8 mouse cellular contexts compared by ENCODE assay signal in genomic region chr7:34653731-34654440, GRCm38 (mm10). TPM values are rescaled to one million over a fixed set of nuclear protein-coding genes. Genes with fewer than 3 reads are reported as not detected.
DNase-seq lines count a peak whose midpoint lies in the region; ATAC-seq and TF ChIP-seq lines count a peak whose summit lies in the region.

No protein-coding gene starts in this region.

- WGBS in heart, embryonic 15.5 days: under 1% methylated on average over 54 of the region's 64 CpGs
- WGBS in limb, embryonic 12.5 days: under 1% methylated on average over 53 of the region's 64 CpGs
- WGBS in midbrain, postnatal 0 days: under 1% methylated on average over 41 of the region's 64 CpGs

- H3K27me3 ChIP-seq in C2C12 (ENCODE audit: control insufficient read depth, insufficient read depth, insufficient read length): no peaks in the 10 kb centered on the region
- H3K27me3 ChIP-seq in heart, embryonic 15.5 days: peaks cover 26% of the 10 kb centered on the region
- H3K27me3 ChIP-seq in limb, embryonic 12.5 days: no peaks in the 10 kb centered on the region
- H3K27me3 ChIP-seq in midbrain, postnatal 0 days (ENCODE audit: insufficient read depth, low read length): no peaks in the 10 kb centered on the region

- peak overlapping the region; percentile 99 for H3K4me2 ChIP-seq in heart, embryonic 15.5 days
- H3K4me2 ChIP-seq in limb, embryonic 12.5 days: peak overlapping the region; percentile 88
- peak overlapping the region; percentile 76 for H3K4me2 ChIP-seq in midbrain, postnatal 0 days (ENCODE audit: low read depth, low read length, poor library complexity, severe bottlenecking)

- H3K79me2 ChIP-seq in C2C12 (ENCODE audit: control insufficient read depth, insufficient read depth): no peaks in the 10 kb centered on the region

- ATAC-seq in heart, embryonic 15.5 days (replicated peaks; ENCODE audit: insufficient number of reproducible peaks, insufficient read depth, low FRiP score, low read depth): peak; percentile 33
- peak; percentile 58 for ATAC-seq in limb, embryonic 12.5 days (ENCODE audit: insufficient number of reproducible peaks, insufficient read depth, low FRiP score, low TSS enrichment, low read depth)
- ATAC-seq in midbrain, postnatal 0 days (ENCODE audit: low FRiP score): peak; percentile 32; the same call in 1 of the 2 replicates

- peaks cover 16% of the 10 kb centered on the region for H3K4me1 ChIP-seq in heart, embryonic 15.5 days (replicated peaks)
- H3K4me1 ChIP-seq in limb, embryonic 12.5 days (replicated peaks): peaks cover 25% of the 10 kb centered on the region
- no peaks in the 10 kb centered on the region for H3K4me1 ChIP-seq in midbrain, postnatal 0 days (ENCODE audit: insufficient read depth, low read length)

- no peaks in the 10 kb centered on the region for H3K9me3 ChIP-seq in heart, embryonic 15.5 days (replicated peaks)
- H3K9me3 ChIP-seq in limb, embryonic 12.5 days: no peaks in the 10 kb centered on the region
- no peaks in the 10 kb centered on the region for H3K9me3 ChIP-seq in midbrain, postnatal 0 days (ENCODE audit: low read length)

- no peaks in the 10 kb centered on the region for H3K36me3 ChIP-seq in C2C12 (ENCODE audit: control insufficient read depth, insufficient read depth)
- H3K36me3 ChIP-seq in heart, embryonic 15.5 days: peaks cover 2% of the 10 kb centered on the region; the same call in 1 of the 2 replicates
- H3K36me3 ChIP-seq in limb, embryonic 12.5 days: peaks cover 21% of the 10 kb centered on the region
- peaks cover 2% of the 10 kb centered on the region; the same call in 1 of the 2 replicates for H3K36me3 ChIP-seq in midbrain, postnatal 0 days (ENCODE audit: insufficient read depth, low read length)

- peak; percentile 15 to 65 for DNase-seq in adrenal gland, adult (ENCODE audit: inconsistent age in 2 of 2, low spot score in 1 of 2)
- no peak for DNase-seq in adrenal gland, adult 8-10 months
- peak; percentile 62 for DNase-seq in embryo, embryonic 10 days (ENCODE audit: low spot score)
- DNase-seq in midbrain, postnatal 0 days (ENCODE audit: low spot score): peak; percentile 48
- no peak for DNase-seq in layer of hippocampus, adult 9-11 months

- no peak for TF ChIP-seq CTCF in C2C12 (IDR thresholded peaks at IDR 0.05; ENCODE audit: control insufficient read depth, insufficient read depth, insufficient read length)
- no peak for TF ChIP-seq CTCF in midbrain, postnatal 0 days (IDR thresholded peaks at IDR 0.05)

- H3K27ac ChIP-seq in heart, embryonic 15.5 days: peak overlapping the region; percentile 89
- H3K27ac ChIP-seq in limb, embryonic 12.5 days: peak overlapping the region; percentile 100
- H3K27ac ChIP-seq in midbrain, postnatal 0 days (ENCODE audit: low read depth, low read length): peak overlapping the region; percentile 93

- H3K79me3 ChIP-seq in C2C12 (ENCODE audit: low read depth): no peaks in the 10 kb centered on the region

- peak overlapping the region; percentile 34 for H3K4me3 ChIP-seq in C2C12 (ENCODE audit: insufficient read depth, poor library complexity, severe bottlenecking)
- peak overlapping the region; percentile 69 for H3K4me3 ChIP-seq in heart, embryonic 15.5 days
- peak overlapping the region; percentile 71 for H3K4me3 ChIP-seq in limb, embryonic 12.5 days (replicated peaks)
- peak overlapping the region; percentile 79 for H3K4me3 ChIP-seq in midbrain, postnatal 0 days (ENCODE audit: low read depth, low read length)

- H3K9ac ChIP-seq in heart, embryonic 15.5 days: peak overlapping the region; percentile 77
- peak overlapping the region; percentile 97 for H3K9ac ChIP-seq in limb, embryonic 12.5 days (replicated peaks)
- peak overlapping the region; percentile 86 for H3K9ac ChIP-seq in midbrain, postnatal 0 days (replicated peaks; ENCODE audit: low read length, poor library complexity, severe bottlenecking)

- peak overlapping the region; percentile 32 for H3ac ChIP-seq in C2C12 (ENCODE audit: control insufficient read depth, insufficient read length, low read depth)

TF ChIP-seq in C2C12, 6 proteins besides CTCF, POLR2A, EP300 and RAD21:
- TF ChIP-seq FOSL1 (IDR thresholded peaks at IDR 0.05; ENCODE audit: insufficient read depth, low read length, poor library complexity, severe bottlenecking) (no peak), USF1 (IDR thresholded peaks at IDR 0.05; ENCODE audit: low read depth) (no peak), CEBPB (IDR thresholded peaks at IDR 0.05; ENCODE audit: low read depth) (no peak), MYOG (IDR thresholded peaks at IDR 0.05; ENCODE audit: control insufficient read depth, extremely low read depth, insufficient read length) (no peak), MYOD1 (IDR thresholded peaks at IDR 0.05; ENCODE audit: control insufficient read depth, insufficient read length, low read depth) (no peak), MAX (IDR thresholded peaks at IDR 0.05) (no peak)

RNA-seq across cellular contexts. Expression of gene Kctd15, which starts 2.6 kb away (rescaled TPM):
- total RNA-seq in adrenal gland, adult 8-10 months (2022): 1 to 10 TPM; 4.1 to 7.1 (median 6.1) TPM
- polyA plus RNA-seq in C2C12 (2012; fragmentation: generic; extraction: Trizol): 26.7 TPM
- 3.0 and 6.0 TPM in 2 replicates for polyA plus RNA-seq in heart, embryonic 15.5 days (2015; fragmentation: Nextera tagmentation; extraction: Ambion mirVana)
- polyA plus RNA-seq in limb, embryonic 12.5 days (2016; fragmentation: Nextera tagmentation; extraction: Ambion mirVana): 63.8 and 66.6 TPM in 2 replicates
- 61.3 and 69.1 TPM in 2 replicates for total RNA-seq in midbrain, postnatal 0 days (2014; rRNA removed)
- 15.0 and 15.7 TPM in 2 replicates for polyA plus RNA-seq in midbrain, postnatal 0 days (2015; fragmentation: Nextera tagmentation; extraction: Ambion mirVana)

Comparison
In these comparisons a context has a peak if more than half of its experiments do, and no peak if none do; other contexts are left out.
1. DNase-seq: peak in adrenal gland, adult (2 of 2), embryo, embryonic 10 days (single experiment) and midbrain, postnatal 0 days (single experiment); none in adrenal gland, adult 8-10 months (single experiment) and layer of hippocampus, adult 9-11 months (single experiment).
2. Peak in every context shown above with its lines, with median percentiles within 50 percentile points of each other: H3K4me3 ChIP-seq, ATAC-seq, H3K27ac ChIP-seq, H3K4me2 ChIP-seq and H3K9ac ChIP-seq.